Comparison of ENCODE assay signal across 9 mouse cellular contexts in genomic region chr1:192852047-192852446, GRCm38 (mm10). TPM values are rescaled to one million over a fixed set of nuclear protein-coding genes. Genes with fewer than 3 reads are reported as not detected.
DNase-seq lines count a peak whose midpoint lies in the region; ATAC-seq lines count a peak whose summit lies in the region.
"Had no signal": no experiment of that assay in that cellular context is flagged by ENCODE, and none has a peak within 500 bp of the region (broad histone marks: within the 10 kb centered on the region; RNA-seq: fewer than 3 reads in every experiment).

No protein-coding gene starts in this region.

- no peak for ATAC-seq in heart, embryonic 15.5 days (replicated peaks; ENCODE audit: insufficient number of reproducible peaks, insufficient read depth, low FRiP score, low read depth)
- ATAC-seq in embryonic facial prominence, embryonic 11.5 days (replicated peaks; ENCODE audit: insufficient number of reproducible peaks, low FRiP score, low TSS enrichment, low read depth), result no peak
- no peak for ATAC-seq in forebrain, embryonic 15.5 days (replicated peaks)
- ATAC-seq in midbrain, embryonic 12.5 days (ENCODE audit: low FRiP score, low read depth), result no peak
- no peak for ATAC-seq in inflammation-experienced regulatory T-cells, adult 6 months

- no peak overlapping the region for H3K4me3 ChIP-seq in heart, embryonic 15.5 days
- H3K4me3 ChIP-seq in embryonic facial prominence, embryonic 11.5 days (ENCODE audit: low read depth, low read length), result peak overlapping the region; percentile 7; the same call in 1 of the 2 replicates
- peak overlapping the region; percentile 16 for H3K4me3 ChIP-seq in forebrain, embryonic 15.5 days
- H3K4me3 ChIP-seq in midbrain, embryonic 12.5 days, result peak overlapping the region; percentile 19

- intact Hi-C loops in heart, postnatal 14 days (cut with DNase I), result loop anchor here (5.0 kb wide), 1 partner anchor 65 kb away; no protein-coding TSS in a partner anchor

- no peaks in the 10 kb centered on the region for H3K9me3 ChIP-seq in heart, embryonic 15.5 days (replicated peaks)
- H3K9me3 ChIP-seq in embryonic facial prominence, embryonic 11.5 days (replicated peaks; ENCODE audit: control insufficient read depth, low read length), result no peaks in the 10 kb centered on the region
- H3K9me3 ChIP-seq in forebrain, embryonic 15.5 days, result no peaks in the 10 kb centered on the region
- H3K9me3 ChIP-seq in midbrain, embryonic 12.5 days, result no peaks in the 10 kb centered on the region

- DNase-seq in heart, postnatal 14 days, result no peak
- no peak for DNase-seq in embryonic facial prominence, embryonic 11.5 days (ENCODE audit: low spot score)
- DNase-seq in embryo, embryonic 10 days (ENCODE audit: low spot score), result no peak
- no peak for DNase-seq in urinary bladder, postnatal 14 days (ENCODE audit: low spot score)

- H3K27ac ChIP-seq in heart, embryonic 15.5 days, result peak overlapping the region; percentile 68
- H3K27ac ChIP-seq in embryonic facial prominence, embryonic 11.5 days (replicated peaks; ENCODE audit: low read depth, low read length), result peak overlapping the region; percentile 66
- peak overlapping the region; percentile 86 for H3K27ac ChIP-seq in forebrain, embryonic 15.5 days (replicated peaks)
- peak overlapping the region; percentile 71 for H3K27ac ChIP-seq in midbrain, embryonic 12.5 days (replicated peaks)
- H3K27ac ChIP-seq: macrophage had no signal

- peaks cover 15% of the 10 kb centered on the region for H3K36me3 ChIP-seq in heart, embryonic 15.5 days
- H3K36me3 ChIP-seq in embryonic facial prominence, embryonic 11.5 days (replicated peaks; ENCODE audit: control insufficient read depth, insufficient read depth, low read depth, low read length), result peaks cover 3% of the 10 kb centered on the region; the same call in 1 of the 2 replicates
- peaks cover 28% of the 10 kb centered on the region for H3K36me3 ChIP-seq in forebrain, embryonic 15.5 days
- peaks cover 24% of the 10 kb centered on the region for H3K36me3 ChIP-seq in midbrain, embryonic 12.5 days

- H3K4me1 ChIP-seq in heart, embryonic 15.5 days (replicated peaks), result peaks cover 41% of the 10 kb centered on the region
- peaks cover 12% of the 10 kb centered on the region; the same call in 1 of the 2 replicates for H3K4me1 ChIP-seq in embryonic facial prominence, embryonic 11.5 days (ENCODE audit: control insufficient read depth, insufficient read depth, low read length)
- peaks cover 53% of the 10 kb centered on the region for H3K4me1 ChIP-seq in forebrain, embryonic 15.5 days
- H3K4me1 ChIP-seq in midbrain, embryonic 12.5 days, result peaks cover 46% of the 10 kb centered on the region

- H3K9ac ChIP-seq in heart, embryonic 15.5 days, result no peak overlapping the region
- H3K9ac ChIP-seq in embryonic facial prominence, embryonic 11.5 days (replicated peaks; ENCODE audit: low read length), result no peak overlapping the region; the same call in 1 of the 2 replicates
- peak overlapping the region; percentile 7; the same call in 1 of the 2 replicates for H3K9ac ChIP-seq in forebrain, embryonic 15.5 days (replicated peaks)
- peak overlapping the region; percentile 43; the same call in 1 of the 2 replicates for H3K9ac ChIP-seq in midbrain, embryonic 12.5 days (replicated peaks)

- peaks cover 18% of the 10 kb centered on the region for H3K27me3 ChIP-seq in heart, embryonic 15.5 days
- no peaks in the 10 kb centered on the region for H3K27me3 ChIP-seq in embryonic facial prominence, embryonic 11.5 days (ENCODE audit: control insufficient read depth, insufficient read depth, low read length)
- no peaks in the 10 kb centered on the region for H3K27me3 ChIP-seq in forebrain, embryonic 15.5 days
- H3K27me3 ChIP-seq in midbrain, embryonic 12.5 days, result peaks cover 56% of the 10 kb centered on the region

- H3K4me2 ChIP-seq in heart, embryonic 15.5 days, result peak overlapping the region; percentile 98
- H3K4me2 ChIP-seq in embryonic facial prominence, embryonic 11.5 days (ENCODE audit: low read depth, low read length), result peak overlapping the region; percentile 40
- H3K4me2 ChIP-seq in forebrain, embryonic 15.5 days (replicated peaks), result peak overlapping the region; percentile 87
- H3K4me2 ChIP-seq in midbrain, embryonic 12.5 days (replicated peaks), result peak overlapping the region; percentile 93

RNA-seq across cellular contexts. Expression of gene Sertad4, which starts 3.5 kb away (rescaled TPM):
- polyA plus RNA-seq in heart, embryonic 15.5 days (2015; fragmentation: Nextera tagmentation; extraction: Ambion mirVana), result 12.3 and 15.1 TPM in 2 replicates
- 1 to 10 TPM; 4.8 to 6.3 TPM for total RNA-seq in heart, postnatal 14 days (2021)
- 44.1 and 52.1 TPM in 2 replicates for polyA plus RNA-seq in embryonic facial prominence, embryonic 11.5 days (2014; fragmentation: Nextera tagmentation; extraction: Ambion mirVana)
- 35.8 and 36.8 TPM in 2 replicates for polyA plus RNA-seq in forebrain, embryonic 15.5 days (2015; fragmentation: Nextera tagmentation; extraction: Ambion mirVana)
- 35.8 and 43.3 TPM in 2 replicates for polyA plus RNA-seq in midbrain, embryonic 12.5 days (2016; fragmentation: Nextera tagmentation; extraction: Ambion mirVana)
- not detected for polyA plus RNA-seq in inflammation-experienced regulatory T-cells, adult 6 months (2017; shearing (Covaris generic))
- polyA plus RNA-seq: macrophage had no signal

Comparison
In these comparisons a context has a peak if more than half of its experiments do, and no peak if none do; other contexts are left out.
1. H3K4me2 ChIP-seq: peak in every context shown above with its lines; median percentile 98 in heart, embryonic 15.5 days; 93 in midbrain, embryonic 12.5 days; 87 in forebrain, embryonic 15.5 days; 40 in embryonic facial prominence, embryonic 11.5 days.
2. H3K9ac ChIP-seq: peak in forebrain, embryonic 15.5 days (single experiment) and midbrain, embryonic 12.5 days (single experiment); none in heart, embryonic 15.5 days (single experiment) and embryonic facial prominence, embryonic 11.5 days (single experiment).
3. RNA of gene Sertad4, which starts 3.5 kb away (polyA plus RNA-seq): 44.1 to 52.1 TPM in embryonic facial prominence, embryonic 11.5 days, 35.8 to 43.3 TPM in midbrain, embryonic 12.5 days, 35.8 to 36.8 TPM in forebrain, embryonic 15.5 days and 12.3 to 15.1 TPM in heart, embryonic 15.5 days; not detected in inflammation-experienced regulatory T-cells, adult 6 months; every median in the first group is over 10 times any median in the second.
4. Peak in every context shown above with its lines, with median percentiles within 50 percentile points of each other: H3K27ac ChIP-seq.